Mouse (Mus musculus): ENCODE measurements around the gene Slc9a3r1.
A peak's percentile ranks its signal among the peaks of the same experiment; 100 is the strongest.

Gene Slc9a3r1

DNA sequence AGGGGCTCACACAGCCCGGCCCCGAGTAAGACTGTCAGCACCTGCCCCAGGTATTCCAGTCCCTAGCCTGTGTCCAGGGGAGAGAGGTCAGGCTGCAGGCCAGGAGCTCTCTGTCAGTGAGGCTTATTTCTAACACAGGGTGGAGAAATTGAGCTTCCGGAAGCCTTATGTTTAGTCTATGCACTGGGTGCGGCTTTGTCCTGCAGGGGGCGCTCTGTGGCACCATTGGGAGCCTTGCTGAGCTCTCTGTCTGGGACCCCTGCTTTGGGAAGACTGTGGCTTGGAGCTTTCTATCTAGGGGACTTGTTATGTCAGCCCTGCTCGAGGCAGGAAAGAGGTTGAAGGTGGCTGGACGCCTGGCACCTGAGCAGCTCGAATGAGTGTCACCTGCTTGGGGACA is 61.7 kb downstream of the Slc9a3r1 start:
- peak; percentile 72 for DNase-seq (ENCODE audit: low read depth, low spot score)

DNA sequence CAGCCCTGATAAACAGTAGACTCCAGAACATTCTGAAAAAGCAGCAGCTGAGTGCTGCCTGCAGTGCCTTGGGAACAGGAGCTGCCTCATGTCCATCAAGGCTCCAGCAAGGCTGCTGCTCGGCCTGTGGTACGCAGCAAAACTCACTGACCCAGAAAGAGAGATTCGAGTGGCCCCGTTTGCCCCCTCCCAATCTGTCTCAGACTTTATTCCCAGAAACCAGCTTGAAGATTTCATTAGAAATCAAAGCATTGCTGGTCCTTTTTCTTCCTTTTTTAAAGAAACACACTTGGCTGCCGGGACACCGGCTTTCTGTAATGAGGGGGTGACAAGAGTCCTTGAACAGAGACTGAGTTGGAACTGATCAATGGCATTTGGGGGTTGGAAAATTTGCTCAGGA is 62.2 kb downstream of the Slc9a3r1 start:
- no peak for DNase-seq (ENCODE audit: low read depth, low spot score)

DNA sequence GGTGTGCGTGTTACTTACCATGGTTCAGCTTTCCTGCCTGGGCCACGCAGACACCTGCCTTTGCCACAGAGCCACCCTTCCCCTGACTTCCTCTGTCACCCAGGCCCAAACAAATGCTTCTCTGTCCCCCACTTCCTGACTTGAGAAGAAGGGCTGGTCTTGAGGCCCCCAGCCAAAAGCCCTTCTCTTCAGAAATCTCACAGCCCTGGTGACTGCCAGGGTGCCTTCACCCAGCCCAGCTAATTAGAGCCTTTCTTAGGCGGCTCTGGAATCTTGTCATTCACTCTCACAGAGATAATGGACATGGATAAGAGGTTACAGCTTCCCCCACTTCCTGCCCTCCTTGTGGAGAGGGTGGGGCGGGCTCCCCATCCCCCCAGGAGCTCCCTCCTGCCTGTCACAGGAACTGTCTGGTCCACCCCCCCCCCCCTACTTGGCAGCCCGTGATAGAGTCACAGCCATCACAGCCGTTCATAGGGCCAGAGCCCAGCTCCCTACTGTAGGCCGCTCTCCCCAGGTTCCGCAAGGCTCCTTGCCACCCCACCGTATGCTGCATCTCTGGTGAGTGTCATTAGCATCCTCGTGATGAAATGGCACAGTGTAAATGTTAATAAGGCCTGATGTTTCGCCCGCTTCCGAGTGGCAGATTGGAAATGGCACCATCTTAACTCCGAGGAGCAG is 63.8 kb downstream of the Slc9a3r1 start:
- DNase-seq (ENCODE audit: low read depth, low spot score): peak; percentile 61

DNA sequence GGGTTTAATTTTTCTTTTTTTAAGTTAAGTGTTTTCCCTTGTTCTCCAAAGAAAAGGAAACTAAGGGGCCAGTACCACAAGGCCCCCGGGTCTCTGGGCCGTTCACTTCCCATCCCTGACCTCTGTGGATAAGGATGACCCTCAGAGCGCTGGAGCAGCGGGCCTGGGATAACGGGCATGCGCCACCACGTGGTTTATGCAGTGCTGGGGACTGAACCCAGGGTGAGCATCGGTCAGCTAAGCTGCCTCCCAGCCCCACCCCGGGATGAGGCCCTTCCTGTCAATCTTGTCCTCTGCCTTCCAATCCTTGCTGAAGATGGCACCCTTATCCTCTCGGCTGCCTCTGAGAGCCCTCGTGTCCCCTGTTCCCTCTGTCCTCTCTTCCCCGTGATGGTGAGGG is 64.5 kb downstream of the Slc9a3r1 start:
- no peak for DNase-seq (ENCODE audit: low read depth, low spot score)

DNA sequence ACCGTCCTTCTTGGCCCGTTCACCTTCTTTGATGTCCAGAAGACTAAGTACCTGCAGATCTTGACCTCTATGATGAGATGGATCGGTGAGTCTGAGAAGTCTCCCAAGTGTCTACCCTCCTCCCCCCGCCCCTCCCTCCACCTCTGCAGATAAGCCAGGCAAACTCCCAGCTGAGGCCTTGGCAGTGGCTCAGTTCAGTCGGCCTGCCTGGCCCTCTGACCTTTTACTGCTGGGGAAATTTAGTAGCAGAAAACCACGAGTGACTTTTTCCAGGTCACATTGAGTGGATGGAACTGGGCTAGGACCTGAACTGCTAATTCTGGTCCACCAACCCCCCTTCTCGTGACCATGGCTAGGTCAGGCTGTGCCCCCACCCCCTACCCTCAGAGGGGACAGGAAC is 65.3 kb downstream of the Slc9a3r1 start:
- DNase-seq (ENCODE audit: low read depth, low spot score): no peak

DNA sequence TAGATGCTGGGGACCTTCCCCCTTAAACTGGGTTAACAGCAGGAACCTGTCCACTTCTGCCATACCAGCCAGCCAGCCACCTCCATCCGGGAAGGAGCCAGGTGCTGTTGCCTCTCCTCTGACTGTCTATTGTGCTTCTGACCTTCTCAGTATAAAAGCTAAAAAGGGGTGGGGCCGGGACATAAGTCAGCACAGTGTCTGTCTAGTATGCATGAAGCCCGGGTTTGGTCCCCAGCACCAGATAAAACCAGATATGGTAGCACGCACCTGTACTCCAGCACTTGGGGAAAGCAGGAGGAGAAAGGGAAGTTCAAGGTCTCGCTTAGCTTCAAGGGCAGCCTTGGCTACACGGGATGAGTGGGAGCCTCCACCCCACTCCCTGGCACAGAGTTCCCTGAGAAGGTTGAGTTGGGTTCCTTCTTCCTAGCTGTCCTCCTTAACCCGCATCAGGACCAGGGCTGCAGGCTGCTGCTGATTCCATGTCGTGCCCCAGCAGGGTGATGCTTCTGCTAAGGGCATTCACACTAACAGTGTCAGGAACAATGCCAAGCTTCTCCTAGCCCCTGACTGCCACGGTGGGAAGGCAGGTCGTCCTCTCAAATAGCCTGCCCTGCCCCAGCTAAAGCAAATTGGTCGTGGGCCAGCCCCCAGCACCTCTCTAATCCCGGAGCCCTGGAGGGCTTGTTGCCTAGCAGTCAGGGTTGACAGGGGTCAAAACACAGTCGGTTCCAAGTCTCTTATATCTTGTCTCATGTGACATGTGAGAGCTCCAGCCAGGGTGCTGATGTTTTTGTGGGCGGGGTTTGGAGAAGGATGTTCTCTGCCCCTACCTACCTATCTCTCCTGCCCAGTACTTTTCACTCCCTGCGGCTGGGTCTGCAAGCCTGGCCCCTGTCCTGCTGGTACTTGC is 66.1 kb downstream of the Slc9a3r1 start:
- peak; percentile 78 for DNase-seq (ENCODE audit: low read depth, low spot score)
